Mouse (Mus musculus): ENCODE results near the gene Capzb.

GRCm38 (mm10) chr4:139179218-139179617 lies 13.5 kb upstream of the Capzb start:
- TF ChIP-seq CTCF (IDR thresholded peaks at IDR 0.05; ENCODE audit: borderline replicate concordance, extremely low read depth, insufficient read depth, insufficient read length) (no peak), POLR2A (IDR thresholded peaks at IDR 0.05; ENCODE audit: borderline replicate concordance, extremely low read depth, insufficient read depth, insufficient read length, poor library complexity, severe bottlenecking) (no peak)

Measured in brain, embryonic 14.5 days (tissue).